Mouse (Mus musculus): ENCODE measurements at regions not wholly inside any gene's neighbourhood (a gene's known extent, or its start where the extent isn't known, plus 50 kb on each side); places are given as distances from the start of the nearest gene placed in this dataset.

DNA sequence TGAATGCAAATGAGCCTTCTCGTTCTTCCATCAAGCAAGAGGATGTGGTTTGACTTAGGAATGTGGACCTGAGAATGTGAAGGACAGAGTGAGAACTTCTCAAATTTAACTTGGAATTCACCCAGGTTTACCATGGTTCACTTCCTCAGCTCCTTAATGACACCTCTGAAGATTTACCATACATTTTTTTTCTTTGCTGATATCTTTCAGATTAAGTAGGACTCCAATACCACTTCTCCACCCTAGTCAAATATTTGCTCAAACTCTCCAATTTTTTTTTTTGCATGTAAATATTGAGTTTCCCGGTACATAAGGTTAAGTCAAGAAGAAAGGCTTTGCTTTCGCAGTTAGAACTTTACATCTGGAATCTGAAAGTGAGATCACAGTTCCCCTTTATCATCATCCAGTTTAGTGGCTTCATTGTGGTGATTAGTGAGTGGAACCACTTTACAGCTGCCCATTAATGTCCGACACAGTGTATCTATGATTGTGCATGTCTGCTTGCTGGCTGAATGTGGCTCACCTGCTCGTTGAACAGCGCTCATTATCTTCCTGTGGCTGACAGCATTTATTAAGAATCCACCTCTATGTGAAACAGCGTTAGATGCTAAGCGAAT, 446.0 kb upstream of the Adam34 start:
- no peak for DNase-seq (ENCODE audit: extremely low spot score, low read depth, low spot score)

DNA sequence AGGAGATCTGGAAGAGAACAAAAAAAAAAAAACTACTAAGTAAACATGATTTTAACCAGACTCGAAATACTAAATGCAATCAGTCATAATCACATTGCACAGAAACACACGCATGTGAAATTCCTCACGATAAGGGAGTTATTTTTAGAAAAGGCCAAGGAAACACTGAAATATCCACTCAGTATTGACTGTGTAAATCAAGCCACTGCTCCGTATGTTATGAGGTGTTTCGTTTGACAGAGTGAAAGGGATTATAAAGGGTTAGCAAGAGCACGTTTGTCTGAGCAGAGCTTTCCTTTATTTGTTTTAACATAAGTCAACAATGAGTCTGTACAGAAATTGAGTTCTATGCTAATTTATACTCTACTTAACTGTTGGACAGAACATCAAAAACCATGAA, 455.3 kb upstream of the Adam34 start:
- DNase-seq (ENCODE audit: extremely low spot score, low read depth, low spot score): no peak

- no peak for DNase-seq (ENCODE audit: extremely low spot score, low read depth, low spot score)
Measured at GRCm38 (mm10) chr8:44177016-44177415, 467.2 kb upstream of the Adam34 start.

DNA sequence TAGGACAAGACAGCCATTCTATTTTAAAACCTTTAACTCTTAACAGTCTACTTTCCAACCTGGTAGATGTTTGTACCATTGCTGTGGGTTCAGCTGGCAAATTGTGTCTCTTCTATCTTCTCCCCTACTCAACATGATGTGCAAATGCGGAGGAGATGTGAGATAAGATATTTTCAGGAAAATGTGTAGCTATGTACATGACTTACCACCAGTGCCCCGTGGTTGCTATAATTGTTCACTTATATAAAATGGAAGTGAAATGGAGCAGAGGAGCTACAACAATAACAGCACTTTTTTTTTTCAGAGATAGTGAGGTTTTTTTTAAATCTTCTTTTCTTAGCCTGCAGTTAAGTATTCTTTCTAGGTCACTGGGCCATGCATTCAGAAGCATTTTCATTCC, 492.4 kb upstream of the Adam34 start:
- DNase-seq (ENCODE audit: extremely low spot score, low read depth, low spot score): no peak

- DNase-seq (ENCODE audit: extremely low spot score, low read depth, low spot score): peak; percentile 63
Measured at GRCm38 (mm10) chr8:44206391-44207170, 496.7 kb upstream of the Adam34 start.

DNA sequence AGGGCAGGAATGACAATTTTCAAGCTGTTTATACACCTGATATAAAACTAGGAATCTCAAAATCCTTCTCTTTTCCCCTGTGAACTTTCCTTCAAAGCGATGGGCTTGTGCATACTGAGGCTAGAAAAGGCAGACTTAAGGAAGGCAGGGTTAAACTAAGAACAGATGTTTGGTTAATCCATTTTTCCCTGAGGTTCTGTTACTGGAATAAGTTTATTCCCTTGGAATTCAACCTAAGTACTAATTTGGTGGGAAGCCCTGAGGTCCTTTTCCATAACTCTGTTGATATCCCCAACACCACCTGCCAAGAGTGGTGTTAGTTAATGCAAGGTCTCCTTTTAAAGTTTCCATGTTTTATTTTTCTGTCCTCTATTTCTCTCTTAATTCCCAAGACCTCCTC, 512.5 kb upstream of the Adam34 start:
- no peak for DNase-seq (ENCODE audit: extremely low spot score, low read depth, low spot score)

DNA sequence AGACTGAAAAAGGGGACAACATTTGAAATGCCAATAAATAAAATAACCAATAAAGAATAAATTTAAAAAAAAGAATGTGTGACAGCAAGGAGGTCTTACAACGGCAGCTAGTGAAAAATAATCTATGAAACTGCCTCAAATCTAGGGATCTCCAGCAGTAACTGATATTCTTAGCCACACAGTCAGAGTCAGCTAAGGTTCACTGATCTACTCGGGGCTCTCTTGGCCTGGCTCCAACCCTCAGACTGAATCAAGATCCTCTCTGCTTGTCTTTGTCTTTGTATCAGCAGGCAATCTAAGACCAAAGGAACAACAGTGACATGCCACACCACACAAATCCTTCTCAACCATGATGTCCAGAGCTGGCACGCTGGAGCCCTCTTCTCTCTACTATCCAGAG, 542.5 kb upstream of the Adam34 start:
- DNase-seq (ENCODE audit: extremely low spot score, low read depth, low spot score): no peak

- no peak for DNase-seq (ENCODE audit: extremely low spot score, low read depth, low spot score)
Measured at GRCm38 (mm10) chr8:44257051-44257450, 547.2 kb upstream of the Adam34 start.

DNA sequence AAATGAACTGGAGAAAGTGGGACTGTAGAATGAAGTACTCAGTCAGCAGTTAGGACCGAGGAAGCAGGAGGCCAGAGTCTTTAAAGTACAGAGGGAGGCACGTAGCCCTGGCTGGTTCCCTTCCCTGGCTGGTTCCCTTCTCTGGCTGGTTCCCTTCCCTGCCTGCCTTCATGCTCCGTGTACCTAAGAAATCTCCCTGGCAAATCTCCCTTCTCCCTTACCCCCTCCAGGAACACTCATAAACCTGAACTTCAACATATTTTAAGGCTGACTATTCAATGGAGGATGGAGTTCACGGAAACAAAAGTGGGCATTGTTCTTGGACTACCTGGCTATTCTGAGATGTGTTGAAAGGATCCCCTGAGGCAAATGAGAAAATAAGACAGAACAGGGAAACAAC, 551.2 kb upstream of the Adam34 start:
- DNase-seq (ENCODE audit: extremely low spot score, low read depth, low spot score): no peak

DNA sequence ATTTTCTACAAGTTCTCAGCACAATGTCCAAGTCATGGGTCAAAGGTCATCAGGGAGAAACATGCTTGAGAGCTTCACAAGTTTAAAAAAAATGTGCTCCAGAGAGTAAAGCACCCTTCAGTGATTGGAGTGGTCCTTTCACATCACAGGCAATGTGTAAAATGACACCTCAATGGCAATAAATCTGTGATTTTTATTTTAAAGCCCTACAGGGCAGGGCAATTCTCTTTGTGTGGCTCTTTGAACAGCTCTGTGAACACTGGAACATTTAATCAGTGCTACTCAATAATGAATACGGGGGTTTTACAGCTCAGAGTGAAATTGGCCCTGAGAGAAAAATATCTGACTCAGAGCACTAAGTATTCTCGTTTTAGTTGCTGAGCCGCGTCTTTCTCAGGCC, 563.5 kb upstream of the Adam34 start:
- DNase-seq (ENCODE audit: extremely low spot score, low read depth, low spot score): no peak

GRCm38 (mm10) chr8:44318216-44318615, 608.4 kb upstream of the Adam34 start:
- no peak for DNase-seq (ENCODE audit: extremely low spot score, low read depth, low spot score)

DNA sequence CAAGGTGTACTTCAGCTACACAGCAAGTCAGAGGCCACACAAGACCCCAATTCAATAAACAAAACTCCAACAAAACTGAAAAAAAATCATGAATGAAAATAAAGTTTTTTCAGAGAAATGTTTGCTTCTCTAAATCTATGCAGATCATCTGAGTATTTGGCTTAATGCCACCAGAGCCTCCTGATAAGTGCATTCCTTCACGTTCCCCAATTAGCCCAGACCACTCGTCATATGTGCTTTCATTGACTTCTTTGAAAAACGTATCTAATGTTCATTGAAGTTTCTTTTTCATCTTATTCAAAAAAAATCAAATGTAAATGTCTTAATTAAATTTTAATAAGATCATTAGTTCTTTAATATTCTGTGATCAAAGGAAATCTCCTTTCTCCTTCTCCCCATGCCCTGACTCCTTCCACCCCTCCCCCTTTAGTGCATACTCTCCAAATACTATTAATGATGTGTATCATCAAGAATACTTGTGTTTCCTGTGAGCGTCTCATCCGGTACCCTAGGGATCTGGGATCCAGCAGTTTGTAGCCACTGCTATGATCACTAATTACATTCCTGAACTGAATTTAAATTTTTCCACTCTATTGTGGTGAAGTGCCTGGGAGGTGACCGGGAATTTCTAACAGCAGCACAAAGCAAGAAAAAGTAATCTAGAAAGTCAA, 600.8 kb upstream of the Fat1 start:
- DNase-seq (ENCODE audit: extremely low spot score, low read depth, low spot score): no peak

DNA sequence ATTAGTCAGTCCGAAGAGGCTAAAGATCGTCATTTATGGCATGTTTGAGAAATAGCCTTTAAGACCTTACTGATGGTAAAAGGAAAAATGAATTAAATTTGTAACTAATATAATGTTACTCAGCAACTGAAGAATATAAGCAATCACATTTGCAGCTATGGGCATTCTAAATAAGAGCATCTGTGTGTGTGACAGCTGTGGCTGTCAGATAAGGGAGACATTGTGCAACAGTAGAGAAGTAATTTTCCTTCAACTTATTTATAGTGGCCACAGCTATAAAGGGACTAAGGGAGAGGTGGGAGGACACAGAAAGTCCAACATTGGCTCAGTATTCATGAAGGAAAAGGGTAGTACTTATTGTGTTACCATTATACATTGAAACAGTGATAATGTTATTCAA, 591.8 kb upstream of the Fat1 start:
- DNase-seq (ENCODE audit: extremely low spot score, low read depth, low spot score): no peak

DNA sequence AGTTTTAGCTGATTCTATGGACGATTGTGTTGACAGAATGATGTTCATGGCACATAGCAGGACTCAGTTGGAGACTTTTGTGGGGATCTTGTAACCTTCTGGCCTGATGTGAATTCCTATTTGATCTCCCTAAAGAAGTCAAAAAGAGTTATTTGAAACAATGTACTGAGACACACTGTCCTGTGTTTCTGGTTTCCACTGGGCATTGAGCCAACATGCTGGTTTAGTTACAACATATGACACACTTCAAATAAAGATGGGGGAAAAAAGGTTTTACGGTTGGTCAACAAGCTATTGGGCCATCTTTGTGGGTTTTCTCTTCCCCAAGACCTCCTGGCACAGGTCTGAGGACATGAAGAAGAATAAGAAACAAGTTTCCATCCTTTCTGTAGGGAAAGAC, 591.3 kb upstream of the Fat1 start:
- DNase-seq (ENCODE audit: extremely low spot score, low read depth, low spot score): no peak

DNA sequence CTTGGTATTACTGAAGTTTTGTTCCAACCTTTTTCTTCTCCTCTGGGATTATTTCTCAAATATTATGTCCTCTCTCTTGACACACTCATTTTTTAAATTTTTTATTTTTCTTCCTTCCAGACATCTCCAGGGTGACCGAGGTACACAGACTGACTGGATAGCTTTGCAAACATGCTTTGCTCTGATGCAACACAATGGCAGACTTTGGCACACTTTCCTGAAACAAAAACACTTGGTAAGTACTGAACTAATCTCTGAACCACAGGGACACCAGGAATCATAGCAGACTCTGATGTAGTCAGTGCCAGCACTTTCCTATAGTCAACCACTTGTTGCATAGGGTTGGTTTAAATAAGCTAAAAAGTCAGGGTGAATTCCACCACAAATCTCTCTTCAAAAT, 587.8 kb upstream of the Fat1 start:
- DNase-seq (ENCODE audit: extremely low spot score, low read depth, low spot score): no peak

DNA sequence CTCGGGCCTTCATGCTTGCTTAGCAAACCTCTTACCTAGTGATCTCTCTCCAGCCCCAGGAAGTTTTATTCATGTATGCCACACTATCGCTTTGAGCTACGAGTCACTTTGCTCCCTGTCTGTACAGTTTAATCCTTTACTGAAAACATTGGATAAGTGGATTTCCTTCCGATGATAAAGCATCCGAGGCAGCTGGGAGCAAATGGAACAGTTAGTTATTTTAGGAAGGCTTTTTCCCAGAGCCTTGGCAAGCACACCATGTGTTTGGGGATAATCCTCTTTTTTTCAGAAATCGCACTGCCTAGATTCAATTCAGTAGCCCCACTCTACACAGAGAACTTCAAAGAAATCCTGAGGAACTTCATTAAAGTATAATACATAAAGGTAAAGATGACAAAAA, 561.3 kb upstream of the Fat1 start:
- no peak for DNase-seq (ENCODE audit: extremely low spot score, low read depth, low spot score)

- DNase-seq (ENCODE audit: extremely low spot score, low read depth, low spot score): no peak
Measured at GRCm38 (mm10) chr8:44377731-44378130, 557.5 kb upstream of the Fat1 start.

DNA sequence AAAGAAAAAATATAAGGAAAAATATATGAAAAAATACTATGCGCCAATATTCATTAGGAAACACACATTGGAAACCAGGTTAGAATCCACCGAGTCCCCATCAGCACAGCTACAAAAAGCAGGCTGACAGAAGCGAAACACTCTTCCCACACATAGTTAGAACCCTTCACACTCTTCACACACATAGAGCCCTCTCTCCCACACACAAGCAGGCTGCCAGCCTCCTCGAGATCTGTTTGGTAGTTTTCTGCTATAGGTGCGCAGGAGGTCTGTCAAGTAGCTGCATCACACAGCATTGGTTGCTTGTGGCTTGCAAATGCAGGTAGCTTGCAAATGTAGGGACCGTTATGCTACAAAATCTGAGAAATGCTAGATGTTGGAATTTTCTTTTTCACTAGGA, 526.8 kb upstream of the Fat1 start:
- DNase-seq (ENCODE audit: extremely low spot score, low read depth, low spot score): no peak

GRCm38 (mm10) chr8:44410261-44410660, 525.0 kb upstream of the Fat1 start:
- no peak for DNase-seq (ENCODE audit: extremely low spot score, low read depth, low spot score)

- DNase-seq (ENCODE audit: extremely low spot score, low read depth, low spot score): no peak
Measured at GRCm38 (mm10) chr8:44418003-44418402, 517.2 kb upstream of the Fat1 start.

- DNase-seq (ENCODE audit: extremely low spot score, low read depth, low spot score): no peak
Measured at GRCm38 (mm10) chr8:44455433-44455832, 479.8 kb upstream of the Fat1 start.

- peak; percentile 39 for DNase-seq (ENCODE audit: extremely low spot score, low read depth, low spot score)
Measured at GRCm38 (mm10) chr8:44456336-44456735, 478.9 kb upstream of the Fat1 start.

All from hindlimb bud, embryonic 11.5 days (tissue).